Mouse (Mus musculus) CH12.LX (cell line): ENCODE measurements around the gene Etv6. TPM values are rescaled to one million over a fixed set of nuclear protein-coding genes. Genes with fewer than 3 reads are reported as not detected.

Experiments used
- DNase-seq: peaks from one replicate; pipeline ENCODE4 v3.0.0-alpha.2; 2013; ENCODE audit errors: extremely low read depth
- H3K27ac ChIP-seq: 2 replicates; pipeline ENCODE4 v1.5.1; 2012; ENCODE audit warnings: low read depth, mild to moderate bottlenecking, control low read depth, moderate library complexity; ENCODE audit not compliant: insufficient read depth
- H3K27me3 ChIP-seq: replicated peaks from 2 replicates; pipeline ENCODE3; 2012; ENCODE audit warnings: inconsistent platforms
- H3K36me3 ChIP-seq, 2 experiments: replicated peaks in 1 of 2; 2 replicates each; pipeline versions ENCODE3 to v1.6.1; 2012; ENCODE audit warnings: inconsistent platforms in 1 of 2, low read length in 1 of 2, mild to moderate bottlenecking in 1 of 2, mixed read lengths in 1 of 2, moderate library complexity in 1 of 2; ENCODE audit not compliant: control insufficient read depth in 1 of 2, insufficient read depth in 1 of 2
- H3K4me1 ChIP-seq, 2 experiments: 2 replicates each; pipeline ENCODE4 v1.6.1; 2012; ENCODE audit warnings: inconsistent platforms in 1 of 2, moderate library complexity in 1 of 2; ENCODE audit not compliant: insufficient read depth in 2 of 2, control insufficient read depth in 1 of 2
- H3K4me2 ChIP-seq: 2 replicates; pipeline ENCODE4 v1.6.1; 2012; ENCODE audit warnings: low read depth, mild to moderate bottlenecking, control low read depth; ENCODE audit not compliant: poor library complexity, insufficient read depth, severe bottlenecking
- H3K4me3 ChIP-seq, 3 experiments: fragments of 150-350 bp in 1 of 3; sonication (generic) in 1 of 3; replicated peaks in 1 of 3; 2 replicates each; pipeline versions ENCODE3 to v1.5.1; 2011 to 2012; ENCODE audit warnings: low read depth in 2 of 3, low read length in 2 of 3, mild to moderate bottlenecking in 2 of 3, moderate library complexity in 2 of 3, control low read depth in 1 of 3, improper control_type of control experiment in 1 of 3, inconsistent platforms in 1 of 3, mixed read lengths in 1 of 3; ENCODE audit not compliant: poor library complexity in 1 of 3
- H3K79me2 ChIP-seq: replicated peaks from 2 replicates; pipeline ENCODE4 v1.6.1; 2012; ENCODE audit warnings: mild to moderate bottlenecking, moderate library complexity; ENCODE audit not compliant: control insufficient read depth, poor library complexity, insufficient read depth, severe bottlenecking; ENCODE audit errors: extremely low read depth
- H3K9ac ChIP-seq: 2 replicates; pipeline ENCODE4 v1.6.1; 2012; ENCODE audit warnings: low read depth, mild to moderate bottlenecking, control low read depth, moderate library complexity; ENCODE audit not compliant: insufficient read depth
- H3K9me3 ChIP-seq: replicated peaks from 2 replicates; pipeline ENCODE3; 2012; ENCODE audit warnings: low read length, inconsistent platforms, mixed read lengths
- CHD1 ChIP-seq: IDR thresholded peaks from 2 replicates; pipeline ENCODE4 v1.6.1; 2012; ENCODE audit warnings: low read depth, low read length, improper control_type of control experiment, inconsistent platforms
- CHD2 ChIP-seq: IDR thresholded peaks from 2 replicates; pipeline ENCODE4 v1.6.1; 2011; ENCODE audit warnings: low read length, improper control_type of control experiment
- E2F4 ChIP-seq: IDR thresholded peaks from 2 replicates; pipeline ENCODE4 v1.6.1; 2011; ENCODE audit warnings: low read depth, low read length, improper control_type of control experiment; ENCODE audit not compliant: insufficient replicate concordance
- EP300 ChIP-seq: IDR thresholded peaks from 2 replicates; pipeline ENCODE4 v1.6.1; 2011; ENCODE audit warnings: low read length, improper control_type of control experiment
- ETS1 ChIP-seq: conservative IDR thresholded peaks from 2 replicates; pipeline ENCODE4 v1.6.1; 2012; ENCODE audit warnings: low read depth, mild to moderate bottlenecking, inconsistent platforms, low read length, improper control_type of control experiment, moderate library complexity
- GABPA ChIP-seq: IDR thresholded peaks from 2 replicates; pipeline ENCODE4 v1.6.1; 2012; ENCODE audit warnings: low read depth, low read length, improper control_type of control experiment, inconsistent platforms; ENCODE audit not compliant: insufficient replicate concordance
- JUN ChIP-seq: IDR thresholded peaks from 2 replicates; pipeline ENCODE4 v1.6.1; 2011; ENCODE audit warnings: low read depth, mild to moderate bottlenecking, low read length, improper control_type of control experiment, moderate library complexity; ENCODE audit not compliant: insufficient read depth
- KAT2A ChIP-seq: IDR thresholded peaks from 2 replicates; pipeline ENCODE4 v1.6.1; 2012; ENCODE audit warnings: low read length, improper control_type of control experiment, inconsistent platforms; ENCODE audit not compliant: insufficient replicate concordance
- MAZ ChIP-seq: IDR thresholded peaks from 2 replicates; pipeline ENCODE4 v1.6.1; 2012; ENCODE audit warnings: low read depth, mild to moderate bottlenecking, inconsistent platforms, low read length, improper control_type of control experiment, moderate library complexity
- MYC ChIP-seq: IDR thresholded peaks from 2 replicates; pipeline ENCODE4 v1.6.1; 2011; ENCODE audit warnings: low read depth, mild to moderate bottlenecking, improper control_type of control experiment, low read length
- POLR2AphosphoS2 ChIP-seq: IDR thresholded peaks from 2 replicates; pipeline ENCODE4 v1.6.1; 2011; ENCODE audit warnings: low read depth, low read length, improper control_type of control experiment
- RAD21 ChIP-seq: IDR thresholded peaks from 2 replicates; pipeline ENCODE4 v1.6.1; 2011; ENCODE audit warnings: low read depth, mild to moderate bottlenecking, low read length, improper control_type of control experiment, moderate library complexity
- SIN3A ChIP-seq: IDR thresholded peaks from 2 replicates; pipeline ENCODE4 v1.6.1; 2012; ENCODE audit warnings: low read length, improper control_type of control experiment, inconsistent platforms
- SMC3 ChIP-seq: IDR thresholded peaks from 2 replicates; pipeline ENCODE4 v1.6.1; 2011; ENCODE audit warnings: low read depth, low read length, improper control_type of control experiment
- USF1 ChIP-seq: IDR thresholded peaks from 2 replicates; pipeline ENCODE4 v1.6.1; 2014; ENCODE audit warnings: low read depth, mild to moderate bottlenecking, inconsistent platforms, low read length, improper control_type of control experiment
- ZMIZ1 ChIP-seq: IDR thresholded peaks from 2 replicates; pipeline ENCODE4 v1.6.1; 2012; ENCODE audit warnings: low read depth, mild to moderate bottlenecking, inconsistent platforms, low read length, improper control_type of control experiment
- dilution Hi-C: fragments of 300-500 bp; cut with MboI; formaldehyde crosslinking; loops from 2 replicates; pipeline ENCODE4 v1.14.3; 2020; ENCODE audit warnings: low sequenced_read_pairs; ENCODE audit not compliant: extremely low pct_unique_long_range_greater_than_20kb, extremely low pct_ligation_motif_present
- in situ Hi-C: fragments of 300-500 bp; cut with MboI; formaldehyde crosslinking; loops from 3 replicates; pipeline ENCODE4 v1.14.3; 2019; ENCODE audit warnings: low sequenced_read_pairs, low pct_ligation_motif_present, low pct_unique_long_range_greater_than_20kb, mixed read lengths
- polyA plus RNA-seq: library from polyadenylated mRNA; unstranded; fragments of >175 nt; gene quantifications from 2 replicates; pipeline ENCODE4 v1.2.1, GENCODE M21; 2012; ENCODE audit warnings: low read depth; ENCODE audit not compliant: insufficient read length
- total RNA-seq, 2 experiments: library from RNA; depleted of rRNA; stranded (reverse); fragments of 300-350 nt in 1 of 2; fragments of >200 nt in 1 of 2; gene quantifications; 2 replicates each; pipeline ENCODE4 v1.2.3; 2012 to 2014

Etv6 gene
- total and polyA plus RNA-seq, 3 experiments, result 7.6 to 29.5 (median 10.1) TPM

DNA sequence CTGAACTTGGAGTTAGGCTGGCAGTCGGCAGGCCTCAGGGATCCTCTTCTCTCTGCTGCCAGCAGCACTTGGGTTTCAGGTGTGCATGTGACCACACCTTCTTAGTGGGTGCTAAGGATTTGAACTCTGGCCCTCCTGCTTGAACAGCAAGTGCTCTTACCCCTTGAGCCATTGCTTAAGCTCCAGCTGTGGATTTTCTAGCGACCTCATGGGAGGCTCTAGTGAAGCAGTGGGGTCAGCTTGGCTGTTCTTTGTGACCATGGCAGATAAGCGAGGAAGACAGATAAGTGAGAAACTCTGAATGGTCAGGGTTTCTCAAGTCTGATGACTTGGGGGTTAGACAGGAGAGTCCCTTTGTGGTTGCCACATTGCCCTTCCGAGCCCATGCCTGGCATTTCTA, 55.4 kb downstream of the Etv6 start:
- H3K4me3 ChIP-seq, result no peak overlapping the region
- dilution Hi-C loops (no loop called here), in situ Hi-C loops (no loop called here)
- peaks cover 3% of the 10 kb centered on the region for H3K79me2 ChIP-seq
- no peak overlapping the region for H3K9ac ChIP-seq
- H3K27me3 ChIP-seq, result no peaks in the 10 kb centered on the region
- H3K27ac ChIP-seq, result no peak overlapping the region
- peaks cover 10 to 55% of the 10 kb centered on the region in 2 experiments for H3K4me1 ChIP-seq
- DNase-seq, result no peak
- H3K4me2 ChIP-seq, result no peak overlapping the region
- peaks cover 14 to 97% of the 10 kb centered on the region in 2 experiments for H3K36me3 ChIP-seq
- no peak for TF ChIP-seq POLR2AphosphoS2
- no peak for TF ChIP-seq CHD2
- no peak for TF ChIP-seq MYC
- TF ChIP-seq GABPA, result no peak
- TF ChIP-seq JUN, result no peak
- TF ChIP-seq ZMIZ1, result no peak
- H3K9me3 ChIP-seq, result no peaks in the 10 kb centered on the region

DNA sequence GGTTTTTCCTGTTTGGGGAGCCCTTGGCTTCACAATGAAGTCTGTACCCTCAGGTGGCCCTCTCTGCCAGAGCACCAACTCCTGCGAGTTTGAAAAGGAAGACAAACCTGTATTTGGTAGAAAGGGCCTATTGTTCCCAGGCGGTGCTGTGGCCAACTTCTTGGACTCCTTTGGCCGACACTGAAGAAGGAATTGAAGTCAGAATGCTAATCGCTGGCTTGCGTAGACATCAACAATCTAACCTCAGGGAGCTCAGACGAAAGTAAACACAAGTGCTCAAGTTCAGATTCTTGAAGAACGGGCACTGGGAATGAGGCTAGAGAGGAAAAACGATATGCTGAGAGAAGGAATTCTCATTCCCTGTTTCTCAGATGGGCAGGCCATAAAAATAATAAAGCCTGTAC, 55.9 kb downstream of the Etv6 start:
- Histone ChIP-seq H3K4me3 (no peak overlapping the region), H3K4me1 (peaks cover 13 to 54% of the 10 kb centered on the region in 2 experiments), H3K9ac (no peak overlapping the region), H3K27me3 (no peaks in the 10 kb centered on the region), H3K4me2 (no peak overlapping the region), H3K36me3 (peaks cover 14 to 94% of the 10 kb centered on the region in 2 experiments), H3K79me2 (peaks cover 3% of the 10 kb centered on the region), H3K9me3 (no peaks in the 10 kb centered on the region), H3K27ac (no peak overlapping the region)
- no peak for DNase-seq
- TF ChIP-seq USF1 (no peak), CHD1 (no peak), E2F4 (no peak), EP300 (no peak), ETS1 (no peak), KAT2A (no peak)
- in situ Hi-C loops, result no loop called here
- dilution Hi-C loops, result no loop called here

DNA sequence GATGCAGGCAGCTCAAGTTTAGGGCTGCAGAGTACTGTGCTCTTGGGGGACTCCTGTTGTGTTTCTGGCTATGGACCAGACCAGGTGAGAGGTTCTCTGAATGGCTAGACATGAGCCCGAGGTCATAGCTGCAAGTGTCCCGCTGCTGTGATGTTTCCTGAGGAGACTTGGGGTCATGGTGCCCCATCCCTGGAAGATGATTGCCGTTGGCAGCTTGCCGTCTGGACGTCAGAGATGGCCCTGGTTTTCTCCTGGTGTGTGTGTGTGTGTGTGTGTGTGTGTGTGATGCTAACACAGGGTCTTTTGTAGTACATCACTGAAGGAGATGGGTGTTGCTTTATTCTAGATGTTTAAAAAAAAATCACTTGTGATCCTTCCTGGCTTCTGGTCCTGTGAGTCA, 58.6 kb downstream of the Etv6 start:
- no peak for DNase-seq
- Histone ChIP-seq H3K79me2 (no peaks in the 10 kb centered on the region; the same call in none of the 2 replicates), H3K4me3 (no peak overlapping the region), H3K9ac (no peak overlapping the region), H3K4me1 (peaks cover 13 to 51% of the 10 kb centered on the region in 2 experiments), H3K27me3 (no peaks in the 10 kb centered on the region), H3K4me2 (no peak overlapping the region), H3K27ac (no peak overlapping the region), H3K36me3 (peaks cover 14 to 84% of the 10 kb centered on the region in 2 experiments), H3K9me3 (no peaks in the 10 kb centered on the region)
- dilution Hi-C loops, result no loop called here
- in situ Hi-C loops, result no loop called here
- TF ChIP-seq SMC3, result no peak
- TF ChIP-seq GABPA, result no peak
- no peak for TF ChIP-seq SIN3A
- TF ChIP-seq RAD21, result no peak
- TF ChIP-seq MAZ, result no peak
